Mouse (Mus musculus): ENCODE measurements at regions not wholly inside any gene's neighbourhood (a gene's known extent, or its start where the extent isn't known, plus 50 kb on each side); places are given as distances from the start of the nearest gene placed in this dataset.
"Not testable (repeated sequence)": the region's sequence is repeated elsewhere in the genome, so short reads cannot be mapped to it uniquely, and the experiment has no call there.

- no peak for DNase-seq (ENCODE audit: extremely low spot score)
Measured at GRCm38 (mm10) chrX:162359767-162360545, 200.4 kb upstream of the Nhs start.

GRCm38 (mm10) chrX:162348341-162348740 is 188.8 kb upstream of the Nhs start:
- DNase-seq (ENCODE audit: extremely low spot score): peak; percentile 1

- no peak for DNase-seq (ENCODE audit: extremely low spot score)
Measured at GRCm38 (mm10) chrX:162347886-162348285, 188.4 kb upstream of the Nhs start.

- no peak for DNase-seq (ENCODE audit: extremely low spot score)
Measured at GRCm38 (mm10) chrX:162345497-162346143, 186.1 kb upstream of the Nhs start.

- no peak for DNase-seq (ENCODE audit: extremely low spot score)
Measured at GRCm38 (mm10) chrX:162332121-162332520, 172.6 kb upstream of the Nhs start.

GRCm38 (mm10) chrX:162307646-162308045 is 148.1 kb upstream of the Nhs start:
- DNase-seq (ENCODE audit: extremely low spot score): no peak

GRCm38 (mm10) chrX:162304145-162304544 is 144.6 kb upstream of the Nhs start:
- no peak for DNase-seq (ENCODE audit: extremely low spot score)

- DNase-seq (ENCODE audit: extremely low spot score): no peak
Measured at GRCm38 (mm10) chrX:162302788-162303187, 143.3 kb upstream of the Nhs start.

GRCm38 (mm10) chrX:162291234-162291633 is 131.7 kb upstream of the Nhs start:
- DNase-seq (ENCODE audit: extremely low spot score): no peak

- DNase-seq (ENCODE audit: extremely low spot score): not testable (repeated sequence)
Measured at GRCm38 (mm10) chrX:162286155-162286554, 126.6 kb upstream of the Nhs start.

GRCm38 (mm10) chrX:162284252-162284651 is 124.7 kb upstream of the Nhs start:
- DNase-seq (ENCODE audit: extremely low spot score): no peak

- no peak for DNase-seq (ENCODE audit: extremely low spot score)
Measured at GRCm38 (mm10) chrX:162282690-162283089, 123.2 kb upstream of the Nhs start.

GRCm38 (mm10) chrX:162278834-162279708 is 119.5 kb upstream of the Nhs start:
- peak; percentile 61 for DNase-seq (ENCODE audit: extremely low spot score)

GRCm38 (mm10) chrX:162274581-162274980 is 115.1 kb upstream of the Nhs start:
- DNase-seq (ENCODE audit: extremely low spot score): no peak

GRCm38 (mm10) chrX:162271189-162271588 is 111.7 kb upstream of the Nhs start:
- no peak for DNase-seq (ENCODE audit: extremely low spot score)

- no peak for DNase-seq (ENCODE audit: extremely low spot score)
Measured at GRCm38 (mm10) chrX:162268918-162269317, 109.4 kb upstream of the Nhs start.

- no peak for DNase-seq (ENCODE audit: extremely low spot score)
Measured at GRCm38 (mm10) chrX:162268112-162268511, 108.6 kb upstream of the Nhs start.

- DNase-seq (ENCODE audit: extremely low spot score): peak; percentile 38
Measured at GRCm38 (mm10) chrX:162267679-162268078, 108.1 kb upstream of the Nhs start.

- DNase-seq (ENCODE audit: extremely low spot score): peak; percentile 7
Measured at GRCm38 (mm10) chrX:162266769-162267168, 107.2 kb upstream of the Nhs start.

GRCm38 (mm10) chrX:162257398-162257797 is 97.9 kb upstream of the Nhs start:
- no peak for DNase-seq (ENCODE audit: extremely low spot score)

GRCm38 (mm10) chrX:162255873-162256272 is 96.3 kb upstream of the Nhs start:
- DNase-seq (ENCODE audit: extremely low spot score): no peak

- DNase-seq (ENCODE audit: extremely low spot score): no peak
Measured at GRCm38 (mm10) chrX:162241291-162241690, 81.8 kb upstream of the Nhs start.

Measured in embryo, embryonic 9.5 days (tissue).